Mouse (Mus musculus) bone marrow, adult 2 months (tissue): ENCODE results near the gene Syn3. TPM values are rescaled to one million over a fixed set of nuclear protein-coding genes. Genes with fewer than 3 reads are reported as not detected.

ENCODE experiments used
- H3K27ac ChIP-seq: fragments of 200-500 bp; 2 replicates; pipeline ENCODE4 v1.5.1; 2012; ENCODE audit warnings: low read depth, mild to moderate bottlenecking, control low read depth, inconsistent platforms, low read length; ENCODE audit not compliant: control insufficient read depth, poor library complexity, insufficient read depth
- H3K4me1 ChIP-seq: fragments of 200-500 bp; 2 replicates; pipeline ENCODE4 v1.6.1; 2011; ENCODE audit warnings: low read length; ENCODE audit not compliant: control insufficient read depth, insufficient read depth
- H3K4me3 ChIP-seq: fragments of 200-500 bp; replicated peaks from 2 replicates; pipeline ENCODE3; 2011; ENCODE audit warnings: mild to moderate bottlenecking, low read depth, low read length, control low read depth; ENCODE audit not compliant: control insufficient read depth
- CTCF ChIP-seq: fragments of 200-500 bp; IDR thresholded peaks from 2 replicates; pipeline ENCODE4 v1.5.1; 2011; ENCODE audit warnings: low read length, control low read depth; ENCODE audit not compliant: control insufficient read depth, insufficient read depth
- POLR2A ChIP-seq: fragments of 200-500 bp; IDR thresholded peaks from 2 replicates; pipeline ENCODE4 v1.6.1; 2011; ENCODE audit warnings: low read depth, mild to moderate bottlenecking, control low read depth, low read length, borderline replicate concordance; ENCODE audit not compliant: control insufficient read depth
- WGBS: fragments of 180-500 bp; shearing (Covaris S2); methylation state at CpG from one replicate; pipeline ENCODE4 v1.1.7; 2018; 5-methylcytosine and 5-hydroxymethylcytosine counted together
- polyA plus RNA-seq: library from polyadenylated mRNA; stranded (reverse); fragments of >200 nt; gene quantifications from 2 replicates; pipeline ENCODE4 v1.2.4, GENCODE M21; 2011; ENCODE audit warnings: low replicate concordance; ENCODE audit not compliant: missing spikeins, insufficient read depth, insufficient read length

The Syn3 gene
- polyA plus RNA-seq, 1 experiment = 0.75 TPM

DNA sequence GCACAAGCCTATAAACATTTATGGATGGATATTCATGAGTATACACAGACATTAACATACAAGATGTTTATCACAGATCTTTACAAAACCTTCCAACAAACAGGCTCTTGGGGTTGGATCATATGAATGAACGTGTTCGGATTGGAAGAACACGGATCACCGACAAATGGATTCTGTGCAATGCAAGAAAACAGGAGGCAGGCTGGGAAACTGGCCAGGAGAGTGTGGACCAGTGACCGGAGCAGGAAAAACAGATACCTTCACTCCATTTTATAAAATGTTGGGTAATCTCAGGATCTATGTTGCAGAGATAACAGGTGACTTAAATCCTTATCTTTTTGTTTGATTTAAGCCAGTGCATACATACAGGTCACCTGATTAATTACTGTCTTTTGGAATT, 178.5 kb downstream of the Syn3 start:
- TF ChIP-seq POLR2A (no peak), CTCF (no peak)
- H3K4me1 ChIP-seq = no peaks in the 10 kb centered on the region
- 90% methylated on average over 5 of the region's 5 CpGs for WGBS
- no peak overlapping the region for H3K27ac ChIP-seq
- no peak overlapping the region for H3K4me3 ChIP-seq

- Histone ChIP-seq H3K27ac (no peak overlapping the region), H3K4me3 (no peak overlapping the region), H3K4me1 (no peaks in the 10 kb centered on the region)
- TF ChIP-seq POLR2A = no peak
- TF ChIP-seq CTCF = no peak
- WGBS = 64% methylated on average over 3 of the region's 3 CpGs
Measured at GRCm38 (mm10) chr10:86319526-86319925, 179.2 kb downstream of the Syn3 start.

DNA sequence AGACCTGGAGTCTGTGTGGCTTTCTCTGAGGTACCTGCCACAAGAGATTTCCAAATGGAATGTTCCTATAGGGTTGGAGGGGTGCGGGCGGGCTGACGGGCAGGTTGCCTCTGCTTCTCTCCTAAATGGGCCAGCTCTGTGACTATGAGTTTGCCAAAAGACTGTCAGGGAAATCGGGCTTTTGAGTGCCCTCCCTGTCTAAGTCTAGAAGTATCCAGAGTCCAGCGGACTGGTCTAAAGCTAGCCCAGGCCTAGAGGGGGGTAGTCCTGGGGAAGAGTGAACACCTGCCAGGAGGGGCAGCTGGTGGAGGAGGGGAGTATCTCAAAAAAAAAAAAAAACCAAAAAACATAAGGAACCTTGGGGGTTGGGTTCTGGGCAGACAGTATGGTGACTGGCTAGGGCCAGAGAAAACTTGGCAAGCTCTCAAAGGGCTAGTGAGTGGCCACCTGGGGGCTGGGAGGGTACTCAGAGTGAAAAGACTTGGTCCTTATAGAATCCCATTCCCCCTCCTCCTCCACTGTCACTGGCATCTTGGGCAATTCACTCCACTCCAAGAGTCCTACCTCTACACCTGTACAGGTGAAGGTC, 180.1 kb downstream of the Syn3 start:
- 87% methylated on average over 5 of the region's 5 CpGs for WGBS

GRCm38 (mm10) chr10:86317633-86318032, 181.1 kb downstream of the Syn3 start:
- H3K4me3 ChIP-seq = no peak overlapping the region
- TF ChIP-seq CTCF = no peak
- no peak for TF ChIP-seq POLR2A
- 77% methylated on average over 7 of the region's 7 CpGs for WGBS

More for the DNA sequence above, 180.1 kb downstream of the Syn3 start:
- TF ChIP-seq CTCF (no peak), POLR2A (no peak)
- Histone ChIP-seq H3K4me3 (no peak overlapping the region), H3K27ac (no peak overlapping the region), H3K4me1 (no peaks in the 10 kb centered on the region)

DNA sequence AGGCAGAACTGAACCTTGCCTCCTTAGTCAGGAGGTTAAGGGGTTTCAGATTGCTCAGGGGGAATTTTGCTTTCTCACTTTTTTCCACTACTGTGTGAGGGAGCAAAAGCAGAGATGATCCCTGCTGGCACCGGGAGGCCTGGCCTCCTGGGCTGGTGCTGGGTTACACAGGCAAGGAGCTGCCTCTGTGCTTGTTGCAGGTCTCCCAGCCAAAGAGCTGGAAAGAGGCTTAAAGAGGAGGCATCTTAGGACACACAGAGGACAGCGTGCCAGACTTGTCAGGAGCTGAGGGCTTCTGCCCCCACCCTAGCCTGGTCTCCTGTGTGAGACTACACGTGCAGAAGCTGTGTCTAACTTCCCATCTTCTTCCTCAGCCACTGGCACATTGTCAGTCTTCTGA, 183.2 kb downstream of the Syn3 start:
- Histone ChIP-seq H3K4me3 (no peak overlapping the region), H3K4me1 (no peaks in the 10 kb centered on the region), H3K27ac (no peak overlapping the region)
- WGBS = 62% methylated on average over 3 of the region's 3 CpGs
- TF ChIP-seq POLR2A = no peak
- no peak for TF ChIP-seq CTCF

More at GRCm38 (mm10) chr10:86317633-86318032, 181.1 kb downstream of the Syn3 start:
- no peak overlapping the region for H3K27ac ChIP-seq
- no peaks in the 10 kb centered on the region for H3K4me1 ChIP-seq

- Histone ChIP-seq H3K4me3 (no peak overlapping the region), H3K4me1 (no peaks in the 10 kb centered on the region), H3K27ac (no peak overlapping the region)
- WGBS = 56% methylated on average over 1 of the region's 1 CpGs
- no peak for TF ChIP-seq CTCF
- no peak for TF ChIP-seq POLR2A
Measured at GRCm38 (mm10) chr10:86313448-86313847, 185.2 kb downstream of the Syn3 start.

GRCm38 (mm10) chr10:86312976-86313375, 185.7 kb downstream of the Syn3 start:
- Histone ChIP-seq H3K27ac (no peak overlapping the region), H3K4me1 (no peaks in the 10 kb centered on the region), H3K4me3 (no peak overlapping the region)
- 84% methylated on average over 3 of the region's 3 CpGs for WGBS
- TF ChIP-seq POLR2A = no peak
- TF ChIP-seq CTCF = no peak

- TF ChIP-seq POLR2A (no peak), CTCF (no peak)
- WGBS = 45% methylated on average over 6 of the region's 6 CpGs
- Histone ChIP-seq H3K27ac (no peak overlapping the region), H3K4me3 (no peak overlapping the region), H3K4me1 (no peaks in the 10 kb centered on the region)
Measured at GRCm38 (mm10) chr10:86310527-86310926, 188.2 kb downstream of the Syn3 start.

GRCm38 (mm10) chr10:86307235-86307634, 191.5 kb downstream of the Syn3 start:
- Histone ChIP-seq H3K4me1 (no peaks in the 10 kb centered on the region), H3K27ac (no peak overlapping the region), H3K4me3 (no peak overlapping the region)
- 75% methylated on average over 4 of the region's 4 CpGs for WGBS
- TF ChIP-seq POLR2A = no peak
- no peak for TF ChIP-seq CTCF
